Mouse (Mus musculus): ENCODE measurements at regions not wholly inside any gene's neighbourhood (a gene's known extent, or its start where the extent isn't known, plus 50 kb on each side); places are given as distances from the start of the nearest gene placed in this dataset.
"Not testable (repeated sequence)": the region's sequence is repeated elsewhere in the genome, so short reads cannot be mapped to it uniquely, and the experiment has no call there.

DNA sequence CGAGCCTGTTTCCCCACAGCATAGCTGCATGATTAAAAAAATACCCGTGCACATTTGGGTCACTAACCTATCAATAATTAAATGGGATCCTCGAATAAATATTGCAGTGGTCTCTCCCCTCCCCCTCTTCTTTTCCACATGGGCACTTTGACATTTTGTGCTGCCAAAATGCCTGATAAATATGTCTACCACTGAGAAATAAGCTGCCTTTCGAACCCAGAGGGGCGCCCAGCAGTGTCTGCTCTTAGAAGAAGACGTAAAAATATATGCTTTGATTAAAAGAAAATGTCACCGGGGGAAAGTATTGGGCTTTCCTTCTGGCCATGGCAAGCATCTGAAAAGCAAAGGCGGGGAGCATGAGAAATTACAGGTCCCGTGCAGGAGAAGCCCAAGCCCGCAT, 152.6 kb upstream of the Frmd4a start:
- DNase-seq (ENCODE audit: extremely low read depth): no peak
- Histone ChIP-seq H3K9me3 (replicated peaks; ENCODE audit: low read length) (no peaks in the 10 kb centered on the region), H3K27ac (ENCODE audit: insufficient read depth, low read depth) (no peak overlapping the region), H3K9ac (ENCODE audit: insufficient read depth, low read depth) (no peak overlapping the region), H3K4me2 (ENCODE audit: insufficient read depth, low read depth, poor library complexity, severe bottlenecking) (no peak overlapping the region), H3K36me3 (replicated peaks in 1 of 2; ENCODE audit: control insufficient read depth in 1 of 2, insufficient read depth in 1 of 2, low read length in 1 of 2) (no peaks in the 10 kb centered on the region), H3K4me3 (replicated peaks in 1 of 3; ENCODE audit: low read depth in 2 of 3, low read length in 2 of 3, poor library complexity in 1 of 3) (no peak overlapping the region), H3K4me1 (ENCODE audit: control insufficient read depth in 1 of 2, insufficient read depth in 2 of 2) (no peaks in the 10 kb centered on the region), H3K79me2 (replicated peaks; ENCODE audit: control insufficient read depth, extremely low read depth, insufficient read depth, poor library complexity, severe bottlenecking) (no peaks in the 10 kb centered on the region), H3K27me3 (replicated peaks) (no peaks in the 10 kb centered on the region)
- in situ Hi-C loops (cut with MboI; ENCODE audit: low pct_ligation_motif_present, low pct_unique_long_range_greater_than_20kb, low sequenced_read_pairs) (no loop called here), dilution Hi-C loops (cut with MboI; ENCODE audit: extremely low pct_ligation_motif_present, extremely low pct_unique_long_range_greater_than_20kb, low sequenced_read_pairs) (no loop called here)
- TF ChIP-seq IRF4 (IDR thresholded peaks at IDR 0.05; ENCODE audit: low read depth, low read length) (no peak), ZC3H11A (IDR thresholded peaks at IDR 0.05; ENCODE audit: low read depth, low read length) (no peak), PAX5 (IDR thresholded peaks at IDR 0.05; ENCODE audit: low read length) (no peak), KAT2A (IDR thresholded peaks at IDR 0.05; ENCODE audit: insufficient replicate concordance, low read length) (no peak), SMC3 (IDR thresholded peaks at IDR 0.05; ENCODE audit: low read depth, low read length) (no peak), MXI1 (IDR thresholded peaks at IDR 0.05; ENCODE audit: low read depth, low read length) (no peak), SIN3A (IDR thresholded peaks at IDR 0.05; ENCODE audit: low read length) (no peak), HCFC1 (IDR thresholded peaks at IDR 0.05; ENCODE audit: low read depth, low read length) (no peak)

- in situ Hi-C loops (cut with MboI; ENCODE audit: low pct_ligation_motif_present, low pct_unique_long_range_greater_than_20kb, low sequenced_read_pairs); H3K27me3 ChIP-seq (replicated peaks); H3K27ac ChIP-seq (ENCODE audit: insufficient read depth, low read depth); H3K4me1 ChIP-seq (ENCODE audit: control insufficient read depth in 1 of 2, insufficient read depth in 2 of 2); DNase-seq (ENCODE audit: extremely low read depth); H3K4me3 ChIP-seq (replicated peaks in 1 of 3; ENCODE audit: low read depth in 2 of 3, low read length in 2 of 3, poor library complexity in 1 of 3); H3K4me2 ChIP-seq (ENCODE audit: insufficient read depth, low read depth, poor library complexity, severe bottlenecking); H3K9ac ChIP-seq (ENCODE audit: insufficient read depth, low read depth); H3K79me2 ChIP-seq (replicated peaks; ENCODE audit: control insufficient read depth, extremely low read depth, insufficient read depth, poor library complexity, severe bottlenecking); H3K36me3 ChIP-seq (replicated peaks in 1 of 2; ENCODE audit: control insufficient read depth in 1 of 2, insufficient read depth in 1 of 2, low read length in 1 of 2); H3K9me3 ChIP-seq (replicated peaks; ENCODE audit: low read length); dilution Hi-C loops (cut with MboI; ENCODE audit: extremely low pct_ligation_motif_present, extremely low pct_unique_long_range_greater_than_20kb, low sequenced_read_pairs): not testable (repeated sequence)
Observed at GRCm38 (mm10) chr2:3866736-3867135, 150.8 kb upstream of the Frmd4a start.

- no peak overlapping the region for H3K27ac ChIP-seq (ENCODE audit: insufficient read depth, low read depth)
- in situ Hi-C loops (cut with MboI; ENCODE audit: low pct_ligation_motif_present, low pct_unique_long_range_greater_than_20kb, low sequenced_read_pairs): no loop called here
Observed at GRCm38 (mm10) chr2:3869701-3870100, 147.8 kb upstream of the Frmd4a start.

More at GRCm38 (mm10) chr2:3869701-3870100, 147.8 kb upstream of the Frmd4a start:
- no peak for DNase-seq (ENCODE audit: extremely low read depth)
- H3K4me3 ChIP-seq (replicated peaks in 1 of 3; ENCODE audit: low read depth in 2 of 3, low read length in 2 of 3, poor library complexity in 1 of 3): no peak overlapping the region
- no peaks in the 10 kb centered on the region for H3K36me3 ChIP-seq (replicated peaks in 1 of 2; ENCODE audit: control insufficient read depth in 1 of 2, insufficient read depth in 1 of 2, low read length in 1 of 2)
- H3K4me1 ChIP-seq (ENCODE audit: control insufficient read depth in 1 of 2, insufficient read depth in 2 of 2): no peaks in the 10 kb centered on the region
- no peak overlapping the region for H3K9ac ChIP-seq (ENCODE audit: insufficient read depth, low read depth)
- H3K79me2 ChIP-seq (replicated peaks; ENCODE audit: control insufficient read depth, extremely low read depth, insufficient read depth, poor library complexity, severe bottlenecking): no peaks in the 10 kb centered on the region
- dilution Hi-C loops (cut with MboI; ENCODE audit: extremely low pct_ligation_motif_present, extremely low pct_unique_long_range_greater_than_20kb, low sequenced_read_pairs): no loop called here
- H3K4me2 ChIP-seq (ENCODE audit: insufficient read depth, low read depth, poor library complexity, severe bottlenecking): no peak overlapping the region
- TF ChIP-seq ETS1 (conservative IDR thresholded peaks at IDR 0.05; ENCODE audit: low read depth, low read length) (no peak), TCF12 (IDR thresholded peaks at IDR 0.05; ENCODE audit: low read depth, low read length) (no peak), ZNF384 (IDR thresholded peaks at IDR 0.05; ENCODE audit: low read depth, low read length) (no peak), TBP (conservative IDR thresholded peaks at IDR 0.05; ENCODE audit: low read depth, low read length) (no peak), PAX5 (IDR thresholded peaks at IDR 0.05; ENCODE audit: low read length) (no peak), USF2 (conservative IDR thresholded peaks at IDR 0.05; ENCODE audit: low read depth, low read length) (no peak), JUN (IDR thresholded peaks at IDR 0.05; ENCODE audit: insufficient read depth, low read depth, low read length) (no peak), ZKSCAN1 (IDR thresholded peaks at IDR 0.05; ENCODE audit: borderline replicate concordance, low read depth, low read length) (no peak), RCOR1 (conservative IDR thresholded peaks at IDR 0.05; ENCODE audit: low read depth, low read length) (no peak), MYC (IDR thresholded peaks at IDR 0.05; ENCODE audit: low read depth, low read length) (no peak), EP300 (IDR thresholded peaks at IDR 0.05; ENCODE audit: low read length) (no peak), UBTF (IDR thresholded peaks at IDR 0.05; ENCODE audit: low read depth, low read length) (no peak), CHD1 (IDR thresholded peaks at IDR 0.05; ENCODE audit: low read depth, low read length) (no peak), NRF1 (IDR thresholded peaks at IDR 0.05; ENCODE audit: low read depth, low read length) (no peak), POLR2A (IDR thresholded peaks at IDR 0.05; ENCODE audit: low read depth, low read length) (no peak), MXI1 (IDR thresholded peaks at IDR 0.05; ENCODE audit: low read depth, low read length) (no peak), BHLHE40 (IDR thresholded peaks at IDR 0.05; ENCODE audit: low read depth, low read length) (no peak)
- H3K9me3 ChIP-seq (replicated peaks; ENCODE audit: low read length): no peaks in the 10 kb centered on the region
- no peaks in the 10 kb centered on the region for H3K27me3 ChIP-seq (replicated peaks)

All from CH12.LX (cell line).